Mouse (Mus musculus): ENCODE results near the gene Rc3h1. TPM values are rescaled to one million over a fixed set of nuclear protein-coding genes. Genes with fewer than 3 reads are reported as not detected.
"Not testable (repeated sequence)": the region's sequence is repeated elsewhere in the genome, so short reads cannot be mapped to it uniquely, and the experiment has no call there.

Gene Rc3h1
- total RNA-seq, 2 experiments from 2014 or later: 42.5 to 44.0 TPM

DNA sequence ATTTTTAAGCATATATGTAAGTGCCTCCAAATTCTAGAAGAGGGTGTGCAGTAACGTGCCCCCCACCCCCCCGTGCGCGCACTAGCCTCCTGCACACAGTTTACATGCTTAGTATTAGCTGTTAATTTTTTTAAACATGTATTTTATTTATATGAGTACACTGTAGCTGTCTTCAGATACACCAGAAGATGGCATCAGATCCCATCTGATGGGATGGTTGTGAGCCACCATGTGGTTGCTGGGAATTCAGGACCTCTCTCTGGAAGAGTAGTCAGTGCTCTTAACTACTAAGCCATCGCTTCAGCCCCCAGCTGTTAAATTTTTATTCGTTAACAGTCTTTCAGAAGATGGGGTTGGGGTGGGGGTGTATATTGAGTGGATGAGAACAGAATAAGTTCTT lies 29.3 kb downstream of the Rc3h1 start:
- intact Hi-C loops (cut with DNase I): no loop called here
- DNase-seq: peak; percentile 3

DNA sequence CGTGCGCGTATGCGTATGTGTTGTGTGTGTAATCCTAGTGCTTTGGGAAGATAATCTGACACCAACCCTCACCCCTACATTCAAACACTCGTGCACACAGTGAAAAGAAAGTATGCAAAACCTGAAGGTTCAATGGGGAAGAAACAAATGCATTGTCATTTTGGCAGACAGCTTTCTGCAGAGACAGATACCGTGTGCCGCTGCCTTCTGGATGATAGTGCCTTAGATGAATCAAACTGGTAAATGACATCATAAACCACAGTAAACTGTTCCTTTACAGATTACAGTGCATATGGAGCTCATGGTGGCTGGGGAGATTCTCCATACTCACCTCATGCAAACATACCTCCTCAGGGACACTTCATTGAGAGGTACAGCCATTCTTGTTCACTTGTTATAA lies 57.0 kb downstream of the Rc3h1 start:
- no peak for DNase-seq
- intact Hi-C loops (cut with DNase I): loop anchor here (10.0 kb wide), 2 partner anchors 62 to 1722 kb away; no protein-coding TSS in a partner anchor

DNA sequence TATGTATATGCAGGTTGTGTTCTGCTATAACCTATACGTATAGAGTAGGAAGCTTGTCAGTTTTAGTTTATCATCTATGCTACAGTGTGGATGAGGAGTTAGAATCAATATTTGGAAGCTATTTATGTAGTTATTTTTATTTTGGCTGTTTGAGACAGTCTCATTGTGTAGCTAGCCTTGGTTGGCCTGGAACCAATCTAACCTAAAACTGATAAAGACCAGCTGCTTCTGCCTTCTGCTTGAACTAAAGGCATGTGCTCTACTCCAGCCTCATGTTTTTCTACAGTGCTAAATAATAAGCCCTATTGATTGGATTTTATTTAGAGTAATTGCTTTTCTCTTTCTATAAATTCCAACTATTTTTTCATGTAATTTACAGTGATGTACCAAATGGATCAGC lies 61.0 kb downstream of the Rc3h1 start:
- no peak for DNase-seq

DNA sequence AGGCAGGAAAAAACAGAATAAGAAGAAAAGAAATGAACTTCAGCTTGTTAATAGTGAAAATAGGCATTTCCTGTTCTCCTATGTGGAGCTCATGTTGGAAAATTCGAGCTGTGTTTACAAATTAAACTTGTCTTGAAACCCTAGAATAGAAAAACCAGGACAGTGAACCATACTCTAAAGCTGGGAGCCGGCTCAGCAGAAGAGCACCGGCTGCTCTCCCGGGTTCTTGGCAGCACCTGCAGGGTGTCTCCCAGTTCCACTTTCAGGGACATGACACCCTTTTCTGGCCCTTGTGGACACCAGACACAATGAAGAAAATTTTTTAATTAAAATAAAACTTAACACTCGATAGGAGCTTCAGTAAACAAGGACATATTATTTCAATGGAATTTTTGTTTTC lies 62.4 kb downstream of the Rc3h1 start:
- intact Hi-C loops (cut with DNase I): loop anchor here (10.0 kb wide), 2 partner anchors 56 to 1716 kb away; no protein-coding TSS in a partner anchor
- no peak for DNase-seq

More for the DNA sequence above, 61.0 kb downstream of the Rc3h1 start:
- intact Hi-C loops (cut with DNase I): loop anchor here (10.0 kb wide), 2 partner anchors 58 to 1718 kb away; no protein-coding TSS in a partner anchor

DNA sequence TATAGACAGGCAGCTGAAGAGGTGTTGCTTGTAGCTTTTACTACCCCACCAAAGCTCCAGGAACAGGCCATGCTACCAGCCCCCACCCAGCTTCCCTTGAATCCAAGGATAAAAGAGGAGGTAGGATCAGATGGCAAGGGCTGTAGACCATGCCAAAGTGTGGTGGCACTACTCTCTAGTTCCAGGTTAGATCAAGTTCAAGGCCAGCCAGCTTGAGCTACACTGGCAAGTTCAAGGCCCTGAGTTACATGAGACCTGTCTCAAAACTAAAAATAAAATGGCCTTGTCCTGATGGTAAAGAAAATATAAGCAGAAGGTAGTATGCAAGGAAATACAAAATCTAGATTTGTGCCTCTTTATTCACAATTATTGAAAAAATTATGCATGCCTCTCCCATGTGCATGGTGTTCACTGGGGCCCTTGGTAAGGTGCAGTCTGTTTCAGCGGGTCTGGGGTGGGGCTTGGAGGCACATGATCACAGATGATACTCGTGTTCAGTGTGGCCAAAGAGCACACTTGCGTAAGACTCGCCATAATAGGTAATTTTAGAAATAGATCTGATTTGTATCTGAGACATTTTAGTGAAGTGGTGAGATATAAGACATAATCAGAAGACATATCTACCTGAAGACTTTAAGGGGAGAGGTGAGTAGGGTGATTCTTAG lies 72.0 kb downstream of the Rc3h1 start, which contains the start of gene Serpinc1:
Gene Serpinc1 (plus strand): TSS at position 515 of the 665 bp plus-strand sequence.
- intact Hi-C loops (cut with DNase I): no loop called here
- no peak for DNase-seq

DNA sequence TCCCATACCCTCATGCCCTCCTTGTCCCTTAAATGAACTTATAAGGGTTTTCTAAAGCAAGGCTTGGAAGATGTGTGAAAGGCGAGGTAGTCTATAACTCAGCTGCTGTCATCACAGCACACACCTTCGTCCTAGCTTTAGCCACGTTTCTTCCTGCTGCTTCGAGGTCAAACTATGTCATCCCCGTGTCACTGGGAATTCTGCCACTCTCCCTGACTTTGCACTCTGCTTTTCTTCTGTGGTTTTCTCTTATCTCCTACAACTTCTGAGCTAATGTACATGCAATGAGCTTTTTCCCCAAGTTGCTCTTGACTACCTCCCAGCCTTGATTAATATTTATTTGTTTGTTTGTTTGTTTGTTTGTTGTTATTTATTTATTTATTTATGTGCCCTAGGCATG lies 73.8 kb downstream of the Rc3h1 start:
- no peak for DNase-seq
- intact Hi-C loops (cut with DNase I): no loop called here

DNA sequence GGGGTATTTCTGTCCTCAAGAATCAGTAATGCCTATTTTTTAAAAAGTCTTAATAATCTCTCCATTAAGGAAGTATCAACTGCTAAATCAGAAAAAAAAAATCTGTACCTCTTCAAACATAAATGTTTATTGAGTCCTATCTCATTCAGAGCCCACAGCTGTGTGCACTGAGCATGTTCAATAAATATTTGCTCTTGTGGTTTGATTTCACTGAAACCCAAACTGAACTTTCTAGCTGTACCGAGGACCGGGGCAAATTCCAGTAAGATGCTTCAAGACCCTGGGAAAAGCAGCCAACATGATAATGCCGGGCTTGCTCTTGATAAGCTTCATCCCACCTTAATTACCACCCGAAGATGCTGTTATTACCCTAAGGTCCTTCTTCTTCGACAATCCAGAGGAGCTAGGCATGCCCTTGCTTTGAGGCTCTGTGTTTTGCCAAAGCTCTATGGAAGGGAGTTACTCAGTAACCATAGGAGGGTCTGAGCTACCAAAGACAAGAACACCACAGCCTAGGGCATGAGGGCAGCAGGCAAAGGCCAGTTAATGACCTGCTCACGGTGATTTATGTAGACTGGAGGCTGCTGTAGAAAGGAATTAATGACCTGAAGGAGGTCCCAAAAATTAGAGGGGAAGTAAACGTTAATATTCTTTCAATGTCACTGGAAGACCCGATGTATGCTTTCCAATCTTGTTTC lies 74.5 kb downstream of the Rc3h1 start:
- intact Hi-C loops (cut with DNase I): no loop called here
- no peak for DNase-seq

DNA sequence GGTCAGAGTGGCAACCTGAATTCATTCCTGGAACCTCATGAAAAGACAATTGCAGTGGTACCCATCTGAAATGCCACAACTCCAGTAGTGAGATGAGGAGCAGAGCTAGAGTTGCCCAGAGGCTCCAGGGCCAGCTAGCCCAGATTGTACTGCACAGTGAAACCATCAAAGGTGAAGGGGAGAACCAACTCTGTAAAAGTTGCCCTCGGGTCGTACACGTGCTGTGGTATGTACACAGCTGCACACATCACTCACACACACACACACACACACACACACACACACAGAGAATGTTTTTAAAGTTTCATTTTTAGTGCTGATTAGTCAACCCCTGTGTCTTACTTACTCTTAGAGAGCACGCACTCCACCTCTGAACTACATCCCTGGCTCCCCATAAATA lies 75.1 kb downstream of the Rc3h1 start:
- intact Hi-C loops (cut with DNase I): no loop called here
- DNase-seq: no peak

DNA sequence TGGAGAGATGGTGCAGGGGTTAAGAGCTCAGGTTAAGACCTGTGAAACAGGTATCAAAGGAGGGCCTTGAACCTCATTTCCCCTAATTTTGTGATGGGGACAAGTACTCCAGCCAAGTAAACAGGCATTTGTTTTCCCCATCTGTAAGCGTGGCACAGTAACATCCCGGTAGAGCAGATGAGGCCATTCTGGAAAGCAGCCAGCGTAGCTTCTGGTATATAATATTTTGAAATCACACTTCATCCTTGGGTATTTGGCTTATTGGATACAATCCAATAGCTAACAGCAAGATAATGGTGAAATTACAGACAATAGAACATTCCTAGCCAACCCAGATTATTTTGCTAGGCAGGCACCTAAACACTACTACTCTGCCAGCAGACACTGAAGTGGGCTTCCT lies 76.7 kb downstream of the Rc3h1 start:
- intact Hi-C loops (cut with DNase I): no loop called here
- no peak for DNase-seq

DNA sequence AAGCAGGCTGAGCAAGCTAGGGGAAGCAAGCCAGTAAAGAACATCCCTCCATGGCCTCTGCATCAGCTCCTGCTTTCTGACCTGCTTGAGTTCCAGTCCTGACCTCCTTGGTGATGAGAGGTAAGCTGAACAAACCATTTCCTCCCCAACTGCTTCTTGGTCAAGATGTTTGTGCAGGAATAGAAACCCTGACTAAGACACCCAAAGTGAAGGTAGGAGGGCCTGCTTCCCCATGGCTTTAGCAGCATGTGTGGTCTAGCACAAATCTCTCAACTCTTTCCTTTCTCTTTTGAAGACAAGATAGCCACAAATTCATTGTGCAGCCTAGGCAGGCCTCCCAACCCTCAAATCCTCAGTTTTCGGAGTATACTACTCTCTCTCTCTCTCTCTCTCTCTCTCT lies 78.5 kb downstream of the Rc3h1 start:
- intact Hi-C loops (cut with DNase I); DNase-seq: not testable (repeated sequence)

DNA sequence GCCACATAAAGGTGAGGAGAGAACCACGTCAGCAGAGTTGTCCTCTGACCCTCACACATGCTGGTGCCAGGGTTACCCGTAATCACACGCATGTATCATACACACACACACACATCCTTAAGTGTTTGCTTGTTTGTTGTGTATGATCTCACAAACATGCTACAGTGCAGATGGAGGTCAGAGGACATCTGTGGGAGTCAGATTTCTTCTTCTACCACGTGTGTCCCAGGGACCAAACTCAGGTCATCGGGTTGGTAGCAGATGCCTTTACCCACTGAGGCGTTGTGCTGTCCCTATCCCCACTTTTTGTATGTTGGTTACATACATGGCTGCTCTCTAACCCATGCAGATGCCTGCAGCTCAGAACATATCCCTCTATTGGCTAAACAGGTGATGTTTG lies 79.3 kb downstream of the Rc3h1 start:
- intact Hi-C loops (cut with DNase I): no loop called here
- no peak for DNase-seq

DNA sequence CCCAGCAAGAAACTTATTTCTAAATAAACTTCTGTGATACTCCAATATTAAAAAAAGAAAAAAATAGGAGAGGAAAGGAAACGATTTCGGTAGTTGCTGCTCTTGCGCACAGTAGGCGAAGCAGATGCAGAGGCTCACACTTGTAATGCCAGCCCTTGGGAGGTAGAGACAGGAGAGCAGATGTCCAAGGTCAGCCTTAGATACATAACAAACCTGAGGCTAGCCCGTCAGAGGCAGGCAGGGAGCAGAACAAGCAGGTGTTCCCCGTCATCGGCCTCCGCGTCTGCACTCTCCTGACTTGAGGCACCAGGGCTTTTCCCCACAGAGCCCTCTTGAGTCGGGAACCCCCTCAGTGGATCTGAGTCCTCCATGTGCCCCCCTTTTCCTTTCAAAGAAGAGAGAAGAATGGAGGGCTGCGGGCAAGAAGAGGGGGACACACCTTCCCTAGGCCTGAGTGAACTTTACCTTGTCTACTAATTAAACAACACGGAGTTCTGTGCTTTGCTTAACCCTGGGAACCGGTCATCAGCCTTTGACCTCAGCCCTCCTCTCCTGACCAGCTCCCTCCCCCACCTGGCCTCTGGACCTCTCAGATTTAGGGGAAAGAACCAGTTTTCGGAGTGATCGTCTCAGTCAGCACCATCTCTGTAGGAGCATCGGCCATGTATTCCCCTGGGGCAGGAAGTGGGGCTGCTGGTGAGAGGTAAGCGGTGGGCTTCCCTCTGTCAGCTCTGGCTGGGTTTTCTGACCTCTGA lies 80.8 kb downstream of the Rc3h1 start:
- no peak for DNase-seq
- intact Hi-C loops (cut with DNase I): no loop called here

DNA sequence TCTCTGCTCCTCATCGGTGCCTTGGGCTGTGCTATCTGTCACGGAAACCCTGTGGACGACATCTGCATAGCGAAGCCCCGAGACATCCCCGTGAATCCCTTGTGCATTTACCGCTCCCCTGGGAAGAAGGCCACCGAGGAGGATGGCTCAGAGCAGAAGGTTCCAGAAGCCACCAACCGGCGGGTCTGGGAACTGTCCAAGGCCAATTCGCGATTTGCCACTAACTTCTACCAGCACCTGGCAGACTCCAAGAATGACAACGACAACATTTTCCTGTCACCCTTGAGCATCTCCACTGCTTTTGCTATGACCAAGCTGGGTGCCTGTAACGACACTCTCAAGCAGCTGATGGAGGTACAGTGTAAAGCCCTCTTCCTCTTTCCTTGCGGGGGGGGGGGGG lies 83.2 kb downstream of the Rc3h1 start:
- DNase-seq: no peak
- intact Hi-C loops (cut with DNase I): no loop called here

DNA sequence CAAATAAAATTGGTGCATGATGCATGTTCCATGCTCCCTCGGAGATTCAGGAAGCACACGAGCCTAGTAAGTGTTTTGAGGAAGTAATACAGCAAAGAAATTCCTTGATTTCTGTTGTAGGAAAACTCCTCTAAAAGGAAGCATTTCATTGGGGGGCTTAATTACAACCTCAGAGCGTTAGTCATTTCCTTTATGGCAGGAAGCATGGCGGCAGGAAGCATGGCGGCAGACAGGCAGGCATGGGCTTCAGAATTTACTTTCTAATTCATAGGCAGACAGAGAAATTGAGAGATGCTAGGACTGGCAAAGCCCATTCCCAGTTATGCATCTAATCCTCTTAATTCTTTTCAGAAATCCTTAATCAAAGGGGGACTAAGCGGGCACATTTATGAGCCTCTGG lies 87.6 kb downstream of the Rc3h1 start:
- no peak for DNase-seq
- intact Hi-C loops (cut with DNase I): no loop called here

DNA sequence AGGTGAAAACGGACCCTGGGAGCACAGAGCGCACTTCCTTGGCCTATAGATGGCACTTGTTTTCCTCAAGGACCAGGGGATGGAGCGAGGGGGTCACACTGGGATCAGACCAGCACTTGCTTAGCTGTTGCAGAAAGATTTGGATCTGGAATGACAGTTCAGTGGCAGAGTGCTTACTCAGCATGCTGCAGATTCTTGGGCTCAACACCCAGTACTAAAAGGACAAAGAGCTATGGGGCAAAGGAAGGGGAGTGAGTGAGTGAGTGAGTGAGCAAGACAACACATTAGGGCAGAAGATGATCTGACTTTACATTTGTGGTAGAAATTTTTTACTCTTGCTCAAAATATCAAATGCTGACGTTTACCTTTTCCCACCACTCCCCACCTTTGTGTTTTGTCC lies 98.7 kb downstream of the Rc3h1 start:
- DNase-seq: no peak
- intact Hi-C loops (cut with DNase I): no loop called here

DNA sequence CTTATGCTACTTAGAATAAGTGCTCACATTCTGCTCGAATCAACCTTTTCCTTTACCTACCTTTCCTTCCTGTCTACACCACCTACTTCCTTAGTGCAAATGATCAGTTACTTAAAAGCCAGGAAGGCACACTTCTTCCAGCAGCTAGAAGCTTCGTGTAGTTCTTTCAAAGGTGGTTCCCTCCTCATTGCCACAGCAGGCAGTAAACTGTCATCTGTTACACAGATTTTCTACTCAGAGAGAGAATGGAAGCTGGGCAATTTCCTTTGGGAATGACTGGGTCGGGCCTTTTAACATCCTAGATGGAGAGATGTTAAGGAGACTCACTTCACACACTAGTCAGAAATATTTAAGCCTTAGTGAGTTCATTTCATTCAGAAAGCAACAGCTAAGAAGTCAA lies 99.3 kb downstream of the Rc3h1 start:
- intact Hi-C loops (cut with DNase I): no loop called here
- DNase-seq: no peak

DNA sequence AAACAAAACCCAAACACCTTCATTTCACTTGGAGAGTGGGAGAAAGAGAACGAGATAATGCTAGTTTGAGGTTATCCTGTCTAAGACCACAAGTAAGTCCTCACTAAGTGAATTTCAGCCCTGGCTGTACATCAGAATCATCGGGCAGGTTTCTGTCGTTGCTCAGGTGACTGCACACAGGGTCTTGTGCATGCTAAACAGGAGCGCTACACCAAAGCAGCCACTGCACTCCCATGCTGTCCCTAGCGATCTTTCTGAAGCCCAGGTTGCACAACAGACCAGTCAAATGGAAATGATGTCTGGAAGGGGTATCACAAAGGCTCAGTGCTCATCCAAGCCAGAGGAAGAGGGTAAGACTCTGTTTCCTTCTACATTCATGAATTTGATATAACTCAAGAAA lies 100.3 kb downstream of the Rc3h1 start:
- no peak for DNase-seq
- intact Hi-C loops (cut with DNase I): no loop called here

DNA sequence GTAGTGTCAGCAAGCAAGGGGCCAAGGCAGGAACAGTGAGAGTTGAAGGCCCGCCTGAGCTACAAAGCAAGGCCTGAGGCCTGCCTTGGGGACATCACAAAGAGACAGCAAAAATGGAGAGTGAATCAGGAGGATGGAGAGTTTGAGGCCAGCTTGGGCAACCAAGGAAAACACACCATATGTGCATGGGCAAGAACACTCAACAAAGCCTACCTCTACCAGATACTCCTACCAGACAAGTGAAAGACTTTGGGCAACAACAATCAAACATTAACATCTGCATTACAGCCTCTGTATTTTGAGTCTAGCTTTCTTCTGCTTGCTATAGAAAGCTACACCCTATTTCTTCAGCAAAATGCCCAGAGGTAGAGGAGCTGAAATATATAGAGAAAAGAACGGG lies 101.8 kb downstream of the Rc3h1 start:
- DNase-seq: no peak
- intact Hi-C loops (cut with DNase I): no loop called here

DNA sequence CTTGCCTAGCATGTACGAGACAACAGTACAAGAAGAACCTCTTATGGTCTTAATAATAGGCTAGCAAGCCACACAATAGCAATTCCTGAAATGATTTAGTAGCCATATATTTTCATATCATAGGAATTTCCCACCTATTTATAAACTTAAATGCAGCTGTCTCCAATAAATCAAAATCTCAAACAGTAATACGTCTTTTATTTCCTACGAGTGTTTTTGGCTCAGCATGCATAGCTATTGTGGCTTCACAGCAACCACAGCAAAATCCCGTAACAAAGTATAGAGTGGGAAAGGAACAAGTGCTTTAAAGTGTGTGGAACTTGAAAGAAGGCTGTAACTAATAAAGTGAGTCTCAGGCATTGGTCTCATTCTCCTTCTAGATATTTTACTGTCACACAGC lies 104.2 kb downstream of the Rc3h1 start:
- DNase-seq: no peak
- intact Hi-C loops (cut with DNase I): no loop called here

DNA sequence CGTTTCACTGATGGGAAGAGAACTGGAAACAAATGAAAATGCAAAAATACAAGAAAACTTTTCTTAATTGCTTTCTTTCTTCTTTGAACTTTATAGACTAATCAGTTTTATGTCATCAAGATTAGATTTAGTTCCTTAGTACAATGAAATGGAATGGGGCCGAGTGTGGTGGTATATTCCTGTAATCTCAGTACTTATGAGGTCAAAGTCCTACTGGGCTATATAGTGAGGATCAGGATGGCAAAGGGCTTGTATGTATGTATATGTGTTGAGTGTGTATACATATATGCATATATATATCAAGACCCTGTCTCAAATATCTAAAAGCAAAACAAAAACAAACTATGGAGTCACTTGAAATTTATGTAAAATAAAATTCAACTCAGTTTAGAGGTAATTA lies 110.2 kb downstream of the Rc3h1 start:
- DNase-seq: no peak
- intact Hi-C loops (cut with DNase I): no loop called here

DNA sequence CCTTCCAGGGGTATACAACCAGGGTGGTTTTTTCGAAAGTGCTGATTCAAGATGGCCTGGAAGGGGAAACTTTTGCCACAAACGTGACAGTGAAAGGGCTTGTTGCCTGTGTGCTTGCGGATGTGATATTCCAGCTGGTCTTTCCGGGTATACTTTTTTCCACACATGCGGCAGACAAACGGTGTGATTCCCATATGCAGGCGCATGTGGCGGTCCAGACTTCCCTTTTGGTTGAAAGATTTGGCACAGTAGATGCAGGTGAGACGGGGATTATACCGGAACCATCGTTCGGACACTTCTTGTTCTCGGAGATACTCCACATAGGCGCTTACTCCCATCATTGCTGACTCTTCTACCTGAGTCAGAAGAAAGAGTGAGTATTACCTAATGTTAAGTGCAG lies 113.8 kb downstream of the Rc3h1 start:
- intact Hi-C loops (cut with DNase I): loop anchor here (10.0 kb wide), 1 partner anchor 55 kb away; no protein-coding TSS in a partner anchor
- no peak for DNase-seq
